Mouse (Mus musculus) lung, embryonic 16.5 days (tissue): ENCODE data around the gene Vangl1. TPM values are rescaled to one million over a fixed set of nuclear protein-coding genes. Genes with fewer than 3 reads are reported as not detected.

Experiments
- ATAC-seq: fragments of 200-750 bp; cut with Nextera tagmentation; 2 replicates; pipeline ENCODE4 v1.8.0; 2017; ENCODE audit warnings: low read depth, mild to moderate bottlenecking, moderate library complexity
- H3K27ac ChIP-seq: fragments of 300-500 bp; sonication (generic); 2 replicates; pipeline ENCODE4 v1.5.1; 2014; ENCODE audit warnings: mild to moderate bottlenecking, control low read depth, low read length
- H3K27me3 ChIP-seq: fragments of 300-500 bp; sonication (generic); 2 replicates; pipeline ENCODE4 v1.6.1; 2014; ENCODE audit warnings: low read depth, low read length, mixed read lengths; ENCODE audit not compliant: control insufficient read depth, insufficient read depth
- H3K36me3 ChIP-seq: fragments of 300-500 bp; sonication (generic); 2 replicates; pipeline ENCODE4 v1.6.1; 2014; ENCODE audit warnings: low read length; ENCODE audit not compliant: control insufficient read depth, insufficient read depth
- H3K4me1 ChIP-seq: fragments of 300-500 bp; sonication (generic); replicated peaks from 2 replicates; pipeline ENCODE4 v1.6.1; 2014; ENCODE audit warnings: low read length, mixed read lengths; ENCODE audit not compliant: control insufficient read depth, insufficient read depth
- H3K4me2 ChIP-seq: fragments of 300-500 bp; sonication (generic); 2 replicates; pipeline ENCODE4 v1.6.1; 2014; ENCODE audit warnings: low read depth, low read length, control low read depth
- H3K4me3 ChIP-seq: fragments of 300-500 bp; sonication (generic); 2 replicates; pipeline ENCODE4 v1.5.1; 2014; ENCODE audit warnings: mild to moderate bottlenecking, low read length, control low read depth
- H3K9ac ChIP-seq: fragments of 300-500 bp; sonication (generic); 2 replicates; pipeline ENCODE4 v1.6.1; 2014; ENCODE audit warnings: low read length, control low read depth
- H3K9me3 ChIP-seq: fragments of 300-500 bp; sonication (generic); 2 replicates; pipeline ENCODE4 v1.6.1; 2016; ENCODE audit warnings: low read length; ENCODE audit not compliant: control insufficient read depth
- WGBS: fragments of 180-500 bp; shearing (Covaris S2); extraction: QIAGEN DNeasy Blood & Tissue Kit; methylation state at CpG from one replicate; pipeline ENCODE4 v1.1.7; 2014; 5-methylcytosine and 5-hydroxymethylcytosine counted together
- polyA plus RNA-seq: library from polyadenylated mRNA; unstranded; fragments of >200 nt; fragmentation: Nextera tagmentation; extraction: Ambion mirVana; gene quantifications from 2 replicates; pipeline ENCODE4 v1.2.1, GENCODE M21; 2015

Vangl1 gene
- 27.3 and 28.4 TPM in 2 replicates for polyA plus RNA-seq

GRCm38 (mm10) chr3:102203781-102204721 lies at the start of gene Vangl1:
TSS of gene Vangl1 (minus strand) at chr3:102204693.
- H3K4me3 ChIP-seq: peak within 1 kb of the TSS; percentile 70
- no peaks in the 10 kb centered on the region for H3K9me3 ChIP-seq
- peak within 1 kb of the TSS; percentile 90 for H3K27ac ChIP-seq
- ATAC-seq: peak; percentile 95
- peaks cover 21% of the 10 kb centered on the region for H3K4me1 ChIP-seq
- H3K36me3 ChIP-seq: no peaks in the 10 kb centered on the region
- H3K9ac ChIP-seq: peak within 1 kb of the TSS; percentile 84
- peak within 1 kb of the TSS; percentile 85 for H3K4me2 ChIP-seq
- peaks cover 11% of the 10 kb centered on the region for H3K27me3 ChIP-seq
- under 1% methylated on average over 72 of the region's 95 CpGs for WGBS

- no peak for ATAC-seq
- Histone ChIP-seq H3K9me3 (no peaks in the 10 kb centered on the region), H3K4me1 (no peaks in the 10 kb centered on the region), H3K27me3 (no peaks in the 10 kb centered on the region), H3K4me2 (no peak overlapping the region), H3K4me3 (no peak overlapping the region), H3K27ac (no peak overlapping the region), H3K36me3 (no peaks in the 10 kb centered on the region), H3K9ac (no peak overlapping the region)
- WGBS: 63% methylated on average over 4 of the region's 4 CpGs
These were observed 49.1 kb upstream of the Vangl1 start for GRCm38 (mm10) chr3:102253554-102253953.

GRCm38 (mm10) chr3:102252927-102253326 lies 48.4 kb upstream of the Vangl1 start:
- Histone ChIP-seq H3K4me1 (no peaks in the 10 kb centered on the region), H3K27ac (no peak overlapping the region), H3K4me3 (no peak overlapping the region), H3K36me3 (no peaks in the 10 kb centered on the region), H3K9me3 (no peaks in the 10 kb centered on the region), H3K9ac (no peak overlapping the region), H3K27me3 (no peaks in the 10 kb centered on the region), H3K4me2 (no peak overlapping the region)
- ATAC-seq: no peak
- 74% methylated on average over 3 of the region's 3 CpGs for WGBS

- no peak overlapping the region for H3K9ac ChIP-seq
- H3K27me3 ChIP-seq: no peaks in the 10 kb centered on the region
- H3K4me2 ChIP-seq: no peak overlapping the region
- H3K4me1 ChIP-seq: no peaks in the 10 kb centered on the region
- 97% methylated on average over 3 of the region's 3 CpGs for WGBS
- H3K9me3 ChIP-seq: no peaks in the 10 kb centered on the region
- no peak for ATAC-seq
- H3K4me3 ChIP-seq: no peak overlapping the region
- no peaks in the 10 kb centered on the region for H3K36me3 ChIP-seq
- no peak overlapping the region for H3K27ac ChIP-seq
These were observed 46.4 kb upstream of the Vangl1 start for GRCm38 (mm10) chr3:102250873-102251272.

GRCm38 (mm10) chr3:102249401-102249991 lies 45.0 kb upstream of the Vangl1 start:
- Histone ChIP-seq H3K36me3 (no peaks in the 10 kb centered on the region), H3K9ac (no peak overlapping the region), H3K27me3 (no peaks in the 10 kb centered on the region; the same call in 1 of the 2 replicates), H3K4me2 (no peak overlapping the region), H3K4me1 (no peaks in the 10 kb centered on the region), H3K4me3 (no peak overlapping the region), H3K9me3 (no peaks in the 10 kb centered on the region), H3K27ac (no peak overlapping the region)
- WGBS: 48% methylated on average over 9 of the region's 9 CpGs
- peak; percentile 41; the same call in 1 of the 2 replicates for ATAC-seq

- Histone ChIP-seq H3K4me2 (no peak overlapping the region), H3K36me3 (no peaks in the 10 kb centered on the region), H3K9ac (no peak overlapping the region), H3K9me3 (no peaks in the 10 kb centered on the region), H3K4me1 (no peaks in the 10 kb centered on the region), H3K27ac (no peak overlapping the region), H3K27me3 (peaks cover 3% of the 10 kb centered on the region), H3K4me3 (no peak overlapping the region)
- no peak for ATAC-seq
- 83% methylated on average over 3 of the region's 3 CpGs for WGBS
These were observed 40.1 kb upstream of the Vangl1 start for GRCm38 (mm10) chr3:102244601-102245000.

GRCm38 (mm10) chr3:102242854-102243253 lies 38.4 kb upstream of the Vangl1 start:
- Histone ChIP-seq H3K9me3 (no peaks in the 10 kb centered on the region), H3K4me1 (no peaks in the 10 kb centered on the region), H3K4me3 (no peak overlapping the region), H3K9ac (no peak overlapping the region), H3K4me2 (no peak overlapping the region), H3K27me3 (peaks cover 3% of the 10 kb centered on the region), H3K36me3 (no peaks in the 10 kb centered on the region), H3K27ac (no peak overlapping the region)
- WGBS: 41% methylated on average over 5 of the region's 5 CpGs
- ATAC-seq: peak; percentile 20; the same call in 1 of the 2 replicates

- H3K4me1 ChIP-seq: peaks cover 5% of the 10 kb centered on the region; the same call in 1 of the 2 replicates
- H3K27me3 ChIP-seq: no peaks in the 10 kb centered on the region
- H3K9ac ChIP-seq: no peak overlapping the region
- no peak overlapping the region for H3K4me2 ChIP-seq
- WGBS: 58% methylated on average over 9 of the region's 9 CpGs
- peaks cover 3% of the 10 kb centered on the region for H3K9me3 ChIP-seq
- no peak overlapping the region for H3K27ac ChIP-seq
- no peaks in the 10 kb centered on the region for H3K36me3 ChIP-seq
- no peak overlapping the region for H3K4me3 ChIP-seq
- peak; percentile 93 for ATAC-seq
These were observed 27.1 kb upstream of the Vangl1 start for GRCm38 (mm10) chr3:102231418-102232134.

GRCm38 (mm10) chr3:102222756-102223155 lies 18.3 kb upstream of the Vangl1 start:
- Histone ChIP-seq H3K36me3 (no peaks in the 10 kb centered on the region), H3K4me3 (no peak overlapping the region), H3K27me3 (peaks cover 7% of the 10 kb centered on the region), H3K27ac (no peak overlapping the region), H3K4me2 (no peak overlapping the region), H3K9ac (no peak overlapping the region), H3K9me3 (no peaks in the 10 kb centered on the region), H3K4me1 (peaks cover 2% of the 10 kb centered on the region; the same call in 1 of the 2 replicates)
- WGBS: 85% methylated on average over 8 of the region's 8 CpGs
- no peak for ATAC-seq
